Mouse (Mus musculus): Measurements from ENCODE around the gene Ampd2. TPM values are rescaled to one million over a fixed set of nuclear protein-coding genes. Genes with fewer than 3 reads are reported as not detected.

Gene Ampd2
- polyA plus RNA-seq, 1 experiment = 159 TPM

DNA sequence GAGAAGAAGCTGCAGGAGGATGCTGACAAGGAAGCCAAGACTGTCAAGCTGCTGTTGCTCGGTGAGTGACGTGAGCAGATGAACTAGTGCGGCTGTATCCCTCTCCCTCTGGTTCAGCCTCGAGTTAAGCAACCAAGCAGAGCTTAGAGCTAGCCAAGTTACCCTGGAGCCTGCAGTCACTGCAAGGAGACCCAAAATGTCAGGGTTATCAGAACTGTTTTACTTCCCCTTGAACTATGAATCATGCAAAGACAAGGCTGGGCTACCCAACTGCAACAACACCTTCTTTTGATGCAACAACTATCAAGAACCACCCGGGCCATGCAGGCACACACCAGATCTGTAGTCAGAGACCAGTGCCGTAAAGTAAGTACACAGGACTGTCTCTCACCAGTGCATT lies 6.9 kb upstream of the Ampd2 start:
- Histone ChIP-seq H3K36me3 (ENCODE audit: control insufficient read depth, insufficient read depth, low read length) (no peaks in the 10 kb centered on the region), H3K4me1 (replicated peaks; ENCODE audit: control insufficient read depth, insufficient read depth, low read length) (no peaks in the 10 kb centered on the region), H3K4me3 (ENCODE audit: control insufficient read depth, insufficient read depth, low read length) (no peak overlapping the region), H3K27me3 (ENCODE audit: control insufficient read depth, insufficient read depth, low read length) (no peaks in the 10 kb centered on the region), H3K27ac (ENCODE audit: control insufficient read depth, insufficient read depth, low read length) (no peak overlapping the region)
- WGBS = 74% methylated on average over 6 of the region's 6 CpGs
- DNase-seq = no peak
- TF ChIP-seq POLR2A (IDR thresholded peaks at IDR 0.05; ENCODE audit: control insufficient read depth, extremely low read depth, insufficient read depth, low read length, poor library complexity) = no peak
- TF ChIP-seq CTCF (IDR thresholded peaks at IDR 0.05; ENCODE audit: borderline replicate concordance, control insufficient read depth, extremely low read depth, insufficient read depth, low read length, poor library complexity) = no peak

DNA sequence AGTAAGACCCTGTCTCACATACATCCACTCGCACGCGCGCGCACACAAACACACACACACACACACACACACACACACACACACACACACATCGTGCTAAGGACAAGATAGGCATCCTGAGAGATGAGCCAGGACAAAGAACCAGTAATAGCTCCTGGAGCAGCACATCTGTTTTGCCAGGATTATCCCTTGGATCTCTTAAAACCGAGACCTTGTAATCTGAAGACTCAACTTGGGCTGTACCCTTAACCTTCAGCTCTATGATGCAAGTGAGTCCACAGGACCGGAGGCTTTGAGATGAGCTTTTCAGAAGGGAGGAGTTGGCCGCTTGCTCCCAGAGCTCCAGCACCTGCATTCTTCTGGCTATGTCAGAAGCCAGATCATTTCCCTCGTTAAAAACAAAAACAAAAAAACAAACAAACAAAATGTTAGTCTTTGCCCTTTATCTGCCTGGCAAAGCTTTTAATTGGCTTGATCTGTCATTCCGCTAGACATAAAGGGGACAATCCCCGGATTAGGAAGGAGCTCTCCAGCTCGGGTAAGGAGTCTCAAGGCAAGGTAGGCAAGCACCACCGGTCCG lies 6.2 kb upstream of the Ampd2 start, which contains the start of gene Gnat2:
TSS of gene Gnat2 (plus strand) at position 254 of the 580 bp plus-strand sequence.
- Histone ChIP-seq H3K27me3 (ENCODE audit: control insufficient read depth, insufficient read depth, low read length) (no peaks in the 10 kb centered on the region), H3K27ac (ENCODE audit: control insufficient read depth, insufficient read depth, low read length) (no peak within 1 kb of the TSS), H3K4me3 (ENCODE audit: control insufficient read depth, insufficient read depth, low read length) (no peak within 1 kb of the TSS), H3K36me3 (ENCODE audit: control insufficient read depth, insufficient read depth, low read length) (no peaks in the 10 kb centered on the region), H3K4me1 (replicated peaks; ENCODE audit: control insufficient read depth, insufficient read depth, low read length) (no peaks in the 10 kb centered on the region)
- TF ChIP-seq CTCF (IDR thresholded peaks at IDR 0.05; ENCODE audit: borderline replicate concordance, control insufficient read depth, extremely low read depth, insufficient read depth, low read length, poor library complexity) = no peak
- no peak for TF ChIP-seq POLR2A (IDR thresholded peaks at IDR 0.05; ENCODE audit: control insufficient read depth, extremely low read depth, insufficient read depth, low read length, poor library complexity)
- no peak for DNase-seq
- WGBS = 94% methylated on average over 15 of the region's 15 CpGs

DNA sequence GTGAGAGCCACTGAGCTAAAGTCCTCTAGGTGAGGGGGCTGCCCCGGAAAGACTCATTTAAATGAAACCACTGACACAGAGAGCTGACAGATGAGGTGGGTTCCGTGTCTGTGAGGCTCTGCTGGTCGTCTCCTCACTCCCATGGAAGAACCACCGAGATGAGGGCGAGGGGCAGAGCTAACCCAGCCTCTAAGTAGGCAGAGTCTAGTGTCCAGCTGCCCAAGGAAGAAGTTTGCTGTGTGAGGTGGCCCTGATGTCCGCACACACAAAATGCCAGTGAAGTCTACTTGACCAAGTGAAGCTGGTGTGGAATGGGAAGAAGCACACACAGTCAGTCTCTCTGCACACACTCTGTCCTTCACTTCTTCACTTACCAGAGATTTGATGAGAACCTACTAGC lies 5.6 kb upstream of the Ampd2 start:
- DNase-seq = no peak
- Histone ChIP-seq H3K4me1 (replicated peaks; ENCODE audit: control insufficient read depth, insufficient read depth, low read length) (no peaks in the 10 kb centered on the region), H3K27ac (ENCODE audit: control insufficient read depth, insufficient read depth, low read length) (no peak overlapping the region), H3K36me3 (ENCODE audit: control insufficient read depth, insufficient read depth, low read length) (no peaks in the 10 kb centered on the region), H3K4me3 (ENCODE audit: control insufficient read depth, insufficient read depth, low read length) (no peak overlapping the region), H3K27me3 (ENCODE audit: control insufficient read depth, insufficient read depth, low read length) (no peaks in the 10 kb centered on the region)
- 84% methylated on average over 6 of the region's 6 CpGs for WGBS
- TF ChIP-seq CTCF (IDR thresholded peaks at IDR 0.05; ENCODE audit: borderline replicate concordance, control insufficient read depth, extremely low read depth, insufficient read depth, low read length, poor library complexity) = no peak
- TF ChIP-seq POLR2A (IDR thresholded peaks at IDR 0.05; ENCODE audit: control insufficient read depth, extremely low read depth, insufficient read depth, low read length, poor library complexity) = no peak

DNA sequence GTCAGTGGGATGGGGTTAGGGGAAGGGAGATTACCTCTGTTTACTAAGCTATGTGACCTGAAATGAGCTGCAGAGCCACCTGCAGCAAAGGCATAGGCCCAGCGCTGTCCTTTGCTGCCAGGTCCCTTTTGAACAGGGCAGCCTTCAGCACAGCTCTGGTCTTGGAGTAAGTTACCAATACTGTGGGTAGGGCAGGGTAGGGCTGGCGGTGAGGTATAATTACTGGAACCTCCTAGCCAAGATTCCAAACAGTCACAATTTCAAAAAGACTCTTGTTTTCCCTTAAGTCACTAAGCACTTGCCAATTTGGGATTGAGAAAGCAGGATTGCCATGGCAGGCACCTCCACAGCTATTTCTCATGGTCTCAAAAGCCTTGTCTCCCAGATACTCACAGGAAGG lies 4.1 kb upstream of the Ampd2 start:
- Histone ChIP-seq H3K36me3 (ENCODE audit: control insufficient read depth, insufficient read depth, low read length) (no peaks in the 10 kb centered on the region), H3K4me3 (ENCODE audit: control insufficient read depth, insufficient read depth, low read length) (no peak overlapping the region), H3K27ac (ENCODE audit: control insufficient read depth, insufficient read depth, low read length) (no peak overlapping the region), H3K27me3 (ENCODE audit: control insufficient read depth, insufficient read depth, low read length) (no peaks in the 10 kb centered on the region), H3K4me1 (replicated peaks; ENCODE audit: control insufficient read depth, insufficient read depth, low read length) (peaks cover 7% of the 10 kb centered on the region)
- no peak for DNase-seq
- no peak for TF ChIP-seq CTCF (IDR thresholded peaks at IDR 0.05; ENCODE audit: borderline replicate concordance, control insufficient read depth, extremely low read depth, insufficient read depth, low read length, poor library complexity)
- WGBS = 95% methylated on average over 2 of the region's 2 CpGs

DNA sequence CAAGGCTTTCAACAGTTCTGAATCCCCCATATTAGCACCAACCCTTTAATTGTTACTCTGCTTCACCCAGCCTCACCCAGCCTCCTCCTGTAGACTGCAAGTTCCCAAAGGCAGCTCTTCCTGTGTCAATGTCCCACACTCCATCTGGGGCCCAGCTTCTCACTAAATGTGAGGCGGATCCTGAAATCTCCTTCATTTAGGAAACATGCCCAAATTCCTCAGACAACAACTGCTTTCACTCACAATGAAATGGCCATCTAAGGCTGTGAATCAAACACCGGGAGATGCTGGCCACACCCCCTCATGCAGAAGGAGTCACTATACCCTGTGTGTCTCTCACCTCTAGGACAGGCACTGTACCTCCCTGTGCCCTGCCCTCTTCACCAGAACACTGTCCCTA lies 3.5 kb upstream of the Ampd2 start:
- TF ChIP-seq CTCF (IDR thresholded peaks at IDR 0.05; ENCODE audit: borderline replicate concordance, control insufficient read depth, extremely low read depth, insufficient read depth, low read length, poor library complexity) (no peak), POLR2A (IDR thresholded peaks at IDR 0.05; ENCODE audit: control insufficient read depth, extremely low read depth, insufficient read depth, low read length, poor library complexity) (no peak)
- Histone ChIP-seq H3K36me3 (ENCODE audit: control insufficient read depth, insufficient read depth, low read length) (no peaks in the 10 kb centered on the region), H3K27ac (ENCODE audit: control insufficient read depth, insufficient read depth, low read length) (no peak overlapping the region), H3K27me3 (ENCODE audit: control insufficient read depth, insufficient read depth, low read length) (no peaks in the 10 kb centered on the region), H3K4me1 (replicated peaks; ENCODE audit: control insufficient read depth, insufficient read depth, low read length) (peaks cover 9% of the 10 kb centered on the region), H3K4me3 (ENCODE audit: control insufficient read depth, insufficient read depth, low read length) (no peak overlapping the region)
- 91% methylated on average over 2 of the region's 2 CpGs for WGBS
- DNase-seq = no peak

DNA sequence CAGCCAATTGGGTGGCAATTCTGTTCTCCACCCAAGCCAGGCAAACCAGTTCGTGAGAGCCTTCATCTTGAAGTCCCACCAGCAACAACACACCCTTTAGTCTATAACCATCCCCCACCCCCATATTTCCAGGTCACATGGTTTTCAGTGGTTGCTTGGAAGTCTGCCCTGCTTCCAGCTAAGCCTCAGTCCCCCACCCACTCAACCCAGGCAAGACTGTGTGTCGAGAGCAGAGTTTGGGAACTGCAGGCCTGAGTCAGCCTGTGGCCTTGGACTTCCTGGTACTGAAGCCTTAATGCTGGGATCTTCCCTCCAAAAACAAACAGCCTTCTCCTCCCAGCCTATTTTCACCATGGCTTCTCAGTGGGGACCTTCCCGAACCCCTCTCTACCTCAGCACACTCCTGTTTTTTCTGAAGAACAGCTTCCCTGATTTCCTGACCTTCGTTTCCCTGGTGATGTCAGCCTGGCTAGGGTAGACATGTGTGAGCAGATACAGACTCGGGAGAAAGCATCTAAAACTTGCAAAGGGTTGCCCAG lies 2.5 kb upstream of the Ampd2 start:
- TF ChIP-seq CTCF (IDR thresholded peaks at IDR 0.05; ENCODE audit: borderline replicate concordance, control insufficient read depth, extremely low read depth, insufficient read depth, low read length, poor library complexity) (no peak), POLR2A (IDR thresholded peaks at IDR 0.05; ENCODE audit: control insufficient read depth, extremely low read depth, insufficient read depth, low read length, poor library complexity) (no peak)
- 74% methylated on average over 5 of the region's 5 CpGs for WGBS
- peaks cover 16% of the 10 kb centered on the region for H3K4me1 ChIP-seq (replicated peaks; ENCODE audit: control insufficient read depth, insufficient read depth, low read length)
- H3K27me3 ChIP-seq (ENCODE audit: control insufficient read depth, insufficient read depth, low read length) = no peaks in the 10 kb centered on the region
- no peak for DNase-seq
- no peak overlapping the region for H3K27ac ChIP-seq (ENCODE audit: control insufficient read depth, insufficient read depth, low read length)
- no peak overlapping the region for H3K4me3 ChIP-seq (ENCODE audit: control insufficient read depth, insufficient read depth, low read length)
- no peaks in the 10 kb centered on the region for H3K36me3 ChIP-seq (ENCODE audit: control insufficient read depth, insufficient read depth, low read length)

DNA sequence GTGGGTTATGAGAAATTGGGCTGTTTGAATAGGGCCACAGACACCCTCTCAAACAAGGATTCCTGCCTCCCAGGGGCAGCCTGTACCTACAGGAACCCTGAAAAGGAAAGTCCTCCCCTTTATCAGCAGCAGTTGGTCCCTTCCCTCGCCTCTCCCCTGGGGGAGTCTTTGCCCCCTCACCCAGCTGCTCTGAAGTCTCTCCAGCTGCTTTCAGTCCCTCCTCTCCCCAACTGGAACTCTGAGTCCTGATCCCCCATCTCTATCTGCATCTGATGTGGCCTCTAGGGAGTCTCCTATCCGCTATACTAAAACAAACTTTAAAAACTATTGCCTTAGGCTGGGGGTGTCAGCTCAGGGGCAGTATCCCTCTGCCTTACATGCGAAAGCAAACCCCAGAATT lies 878 bp upstream of the Ampd2 start:
- Histone ChIP-seq H3K4me3 (ENCODE audit: control insufficient read depth, insufficient read depth, low read length) (no peak overlapping the region), H3K27me3 (ENCODE audit: control insufficient read depth, insufficient read depth, low read length) (no peaks in the 10 kb centered on the region), H3K36me3 (ENCODE audit: control insufficient read depth, insufficient read depth, low read length) (no peaks in the 10 kb centered on the region), H3K4me1 (replicated peaks; ENCODE audit: control insufficient read depth, insufficient read depth, low read length) (peaks cover 17% of the 10 kb centered on the region), H3K27ac (ENCODE audit: control insufficient read depth, insufficient read depth, low read length) (no peak overlapping the region)
- DNase-seq = no peak
- TF ChIP-seq POLR2A (IDR thresholded peaks at IDR 0.05; ENCODE audit: control insufficient read depth, extremely low read depth, insufficient read depth, low read length, poor library complexity) = no peak
- no peak for TF ChIP-seq CTCF (IDR thresholded peaks at IDR 0.05; ENCODE audit: borderline replicate concordance, control insufficient read depth, extremely low read depth, insufficient read depth, low read length, poor library complexity)
- WGBS = 81% methylated on average over 3 of the region's 3 CpGs

Data from thymus, adult 2 months (tissue).